Mouse (Mus musculus) ES-E14 (cell line): ENCODE data around the gene Rap2c.

Experiments
- CHD2 ChIP-seq: IDR thresholded peaks from 2 replicates; pipeline ENCODE4 v1.6.1; 2014; ENCODE audit warnings: mild to moderate bottlenecking, low read depth, low read length, inconsistent platforms
- HCFC1 ChIP-seq: IDR thresholded peaks from 2 replicates; pipeline ENCODE4 v1.6.1; 2012; ENCODE audit warnings: low read length, inconsistent platforms, borderline replicate concordance; ENCODE audit not compliant: insufficient read depth
- MAFK ChIP-seq: IDR thresholded peaks from 2 replicates; pipeline ENCODE4 v1.6.1; 2014; ENCODE audit warnings: mild to moderate bottlenecking, low read depth, low read length, inconsistent platforms; ENCODE audit not compliant: insufficient read depth
- ZC3H11A ChIP-seq: IDR thresholded peaks from 2 replicates; pipeline ENCODE4 v1.6.1; 2012; ENCODE audit warnings: low read depth, mild to moderate bottlenecking, inconsistent platforms, low read length, borderline replicate concordance
- ZNF384 ChIP-seq: IDR thresholded peaks from 2 replicates; pipeline ENCODE4 v1.6.1; 2012; ENCODE audit warnings: low read depth, low read length, inconsistent platforms

DNA sequence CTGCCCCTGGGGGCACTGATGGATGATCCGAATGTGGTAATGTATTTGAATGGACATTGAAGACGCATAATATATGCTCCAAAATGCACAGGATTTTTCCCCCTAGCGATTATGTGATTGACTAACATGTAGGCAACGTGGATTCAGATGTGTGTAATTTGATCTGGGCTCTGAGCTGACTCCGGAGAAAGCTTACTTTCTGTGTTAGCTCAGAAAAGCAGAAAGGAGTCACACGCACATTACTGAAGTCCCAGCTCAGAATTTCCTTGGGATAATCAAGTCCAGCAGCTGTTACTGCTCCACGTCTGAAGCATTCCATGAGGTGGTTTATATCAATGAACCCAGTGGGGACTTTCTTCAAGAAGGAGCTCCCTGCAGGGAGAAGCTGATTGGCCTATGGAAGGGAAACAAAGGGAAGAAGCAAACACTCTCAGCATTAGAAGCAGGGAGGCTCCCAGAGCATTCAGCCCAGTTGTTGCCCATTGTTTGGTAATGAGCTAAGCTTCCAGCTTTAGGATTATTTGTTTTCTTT lies 17.9 kb upstream of the Rap2c start:
- TF ChIP-seq HCFC1, result no peak
- TF ChIP-seq MAFK, result no peak
- TF ChIP-seq CHD2, result no peak
- no peak for TF ChIP-seq ZC3H11A
- no peak for TF ChIP-seq ZNF384
